Mouse (Mus musculus) adrenal gland, adult 18-20 months (tissue): ENCODE measurements around the gene Ifi35. TPM values are rescaled to one million over a fixed set of nuclear protein-coding genes. Genes with fewer than 3 reads are reported as not detected.

ENCODE experiments used
- microRNA-seq, 2 experiments: library from miRNA; unstranded; fragments of <30 nt; microRNA quantifications; one replicate each; pipeline ENCODE4 v1.2.0; 2021; ENCODE audit warnings: borderline number of aligned reads in 2 of 2
- total RNA-seq, 2 experiments: library from RNA; stranded (reverse); gene quantifications; 1 replicate in 1 of 2; 2 replicates in 1 of 2; pipeline ENCODE4 v1.2.3; 2021

Ifi35 gene
- total RNA-seq, 2 experiments from 2014 or later = 30.0 to 38.8 TPM

Small RNA genes lying within 50 kb of the gene (microRNA-seq; reads per million reads assigned to microRNA genes)
- gene Mir6929 = 0 to 2.8 reads per million in 2 experiments

Other genes with a start within 250 kb of the Ifi35 start
- gene Ezh1, start 221.9 kb upstream of the Ifi35 start, total RNA-seq = 10 to 100 TPM; 29.5 to 35.6 TPM
- 10 to 100 TPM; 38.3 to 41.4 TPM for gene Ramp2, start 202.4 kb upstream of the Ifi35 start, total RNA-seq
- 100 to 1,000 TPM in 1 of 2 experiments, 10 to 100 TPM in 1; 89.3 to 113 TPM for gene Vps25, start 194.7 kb upstream of the Ifi35 start, total RNA-seq
- gene Wnk4, start 187.8 kb upstream of the Ifi35 start, total RNA-seq = 1 to 10 TPM; 4.1 to 4.6 TPM
- gene Cntd1, start 169.4 kb upstream of the Ifi35 start, total RNA-seq = under 1 TPM; 0.33 to 0.99 TPM
- gene Coa3, start 169.3 kb upstream of the Ifi35 start, total RNA-seq = 10 to 100 TPM; 79.9 to 86.3 TPM
- 100 to 1,000 TPM; 151 to 161 TPM for gene Becn1, start 146.1 kb upstream of the Ifi35 start, total RNA-seq
- 100 to 1,000 TPM; 139 to 164 TPM for gene Psme3, start 132.2 kb upstream of the Ifi35 start, total RNA-seq
- gene Aoc2, start 123.3 kb upstream of the Ifi35 start, total RNA-seq = 1 to 10 TPM; 6.0 to 7.0 TPM
- 100 to 1,000 TPM in 1 of 2 experiments, 10 to 100 TPM in 1; 40.0 to 124 TPM for gene Aoc3, start 117.8 kb upstream of the Ifi35 start, total RNA-seq
- 10 to 100 TPM; 13.0 to 27.5 TPM for gene G6pc, start 80.8 kb upstream of the Ifi35 start, total RNA-seq
- gene Aarsd1, start 30.8 kb upstream of the Ifi35 start, total RNA-seq = 10 to 100 TPM; 29.1 to 38.1 TPM
- gene Gm27029, start 23.6 kb upstream of the Ifi35 start, total RNA-seq = 1 to 10 TPM; 2.7 to 4.7 TPM
- 10 to 100 TPM; 28.2 TPM for gene Rundc1, start 23.3 kb upstream of the Ifi35 start, total RNA-seq
- gene Ptges3l, start 23.1 kb upstream of the Ifi35 start, total RNA-seq = 1 to 10 TPM; 6.1 TPM
- 10 to 100 TPM; 68.8 to 83.9 TPM for gene Rpl27, start 6.1 kb upstream of the Ifi35 start, total RNA-seq
- gene Rnd2, start 16.6 kb downstream of the Ifi35 start, total RNA-seq = 10 to 100 TPM in 1 of 2 experiments, 1 to 10 TPM in 1; 9.8 to 14.9 TPM
- 100 to 1,000 TPM; 126 TPM for gene Vat1, start 17.8 kb downstream of the Ifi35 start, total RNA-seq
- under 1 TPM; 0.80 to 0.96 TPM for gene Brca1, start 103.5 kb downstream of the Ifi35 start, total RNA-seq
- gene Nbr1, start 103.7 kb downstream of the Ifi35 start, total RNA-seq = 100 to 1,000 TPM; 128 to 165 TPM
- 10 to 100 TPM; 13.9 to 26.8 TPM for gene Tmem106a, start 133.8 kb downstream of the Ifi35 start, total RNA-seq
- not detected for gene Gm11634, start 150.8 kb downstream of the Ifi35 start, total RNA-seq
- 10 to 100 TPM; 29.3 to 31.3 TPM for gene Rdm1, start 178.8 kb downstream of the Ifi35 start, total RNA-seq
- gene Arl4d, start 217.1 kb downstream of the Ifi35 start, total RNA-seq = 10 to 100 TPM; 11.6 to 14.3 TPM